Mouse (Mus musculus): ENCODE data around the gene Tcf23. TPM values are rescaled to one million over a fixed set of nuclear protein-coding genes. Genes with fewer than 3 reads are reported as not detected.
"Not testable (repeated sequence)": the region's sequence is repeated elsewhere in the genome, so short reads cannot be mapped to it uniquely, and the experiment has no call there.

Tcf23 gene
- polyA plus RNA-seq, 1 experiment from 2014 or later: 0.18 TPM

DNA sequence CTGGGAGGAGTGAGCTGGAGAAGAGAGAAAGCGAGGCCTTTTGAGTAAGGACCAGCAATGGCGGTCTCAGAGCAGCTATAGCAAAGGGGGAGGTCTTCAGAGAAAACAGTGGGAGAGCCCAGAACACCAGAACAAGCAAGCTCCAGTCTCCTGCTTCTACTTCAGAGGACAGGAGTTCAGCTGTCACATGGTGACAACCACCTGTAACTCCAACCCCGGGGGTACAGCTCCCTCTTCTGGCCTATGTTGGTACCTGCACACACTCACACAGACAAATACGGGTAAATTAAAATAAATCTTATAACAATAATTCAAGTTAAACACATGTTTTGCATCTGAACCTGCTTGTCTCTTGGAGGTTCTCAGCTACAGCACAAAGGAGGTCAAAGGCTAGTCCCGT is 29.8 kb downstream of the Tcf23 start:
- Histone ChIP-seq H3K9ac (no peak overlapping the region), H3K4me3 (no peak overlapping the region), H3K27ac (ENCODE audit: poor library complexity, severe bottlenecking) (no peak overlapping the region), H3K4me2 (no peak overlapping the region), H3K9me3 (replicated peaks) (0 out of 2 replicates have a peak, but pooled peaks cover 2% of the 10 kb centered on the region), H3K27me3 (replicated peaks) (no peaks in the 10 kb centered on the region), H3K4me1 (replicated peaks) (peaks cover 16% of the 10 kb centered on the region), H3K36me3 (no peaks in the 10 kb centered on the region)
- WGBS: 31% methylated on average over 5 of the region's 5 CpGs
- no peak for ATAC-seq (ENCODE audit: insufficient number of reproducible peaks, low FRiP score)

- Histone ChIP-seq H3K9me3 (replicated peaks) (0 out of 2 replicates have a peak, but pooled peaks cover 2% of the 10 kb centered on the region), H3K36me3 (no peaks in the 10 kb centered on the region), H3K27me3 (replicated peaks) (no peaks in the 10 kb centered on the region), H3K4me3 (no peak overlapping the region), H3K27ac (ENCODE audit: poor library complexity, severe bottlenecking) (no peak overlapping the region), H3K4me1 (replicated peaks) (peaks cover 16% of the 10 kb centered on the region), H3K4me2 (no peak overlapping the region), H3K9ac (no peak overlapping the region)
- 80% methylated on average over 5 of the region's 5 CpGs for WGBS
- no peak for ATAC-seq (ENCODE audit: insufficient number of reproducible peaks, low FRiP score)
Measured at GRCm38 (mm10) chr5:30999324-30999723, 30.9 kb downstream of the Tcf23 start.

DNA sequence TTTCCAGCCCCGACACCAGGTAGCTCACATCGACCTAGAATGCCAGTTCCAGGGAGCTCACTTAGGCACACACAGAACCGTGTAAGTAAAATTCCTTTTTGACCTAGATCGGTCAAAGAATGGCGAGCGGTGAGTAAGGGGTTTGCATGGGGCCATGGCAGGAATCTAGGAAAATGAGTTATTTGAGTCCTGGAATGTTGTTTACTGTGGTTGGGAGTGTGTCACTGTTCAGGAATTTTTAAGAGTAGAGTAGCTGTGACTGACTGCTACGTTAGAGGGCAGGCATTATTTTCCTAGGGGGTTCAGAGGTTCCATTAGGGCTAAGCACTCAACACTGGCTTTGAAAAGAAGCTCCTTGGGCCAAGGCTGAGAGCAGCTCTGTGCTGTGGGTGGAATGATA is 31.7 kb downstream of the Tcf23 start:
- Histone ChIP-seq H3K9ac (no peak overlapping the region), H3K4me3 (no peak overlapping the region), H3K27me3 (replicated peaks) (no peaks in the 10 kb centered on the region), H3K36me3 (no peaks in the 10 kb centered on the region), H3K4me1 (replicated peaks) (peaks cover 13% of the 10 kb centered on the region), H3K4me2 (no peak overlapping the region), H3K27ac (ENCODE audit: poor library complexity, severe bottlenecking) (no peak overlapping the region), H3K9me3 (replicated peaks) (0 out of 2 replicates have a peak, but pooled peaks cover 2% of the 10 kb centered on the region)
- 55% methylated on average over 7 of the region's 7 CpGs for WGBS
- ATAC-seq (ENCODE audit: insufficient number of reproducible peaks, low FRiP score): no peak

- 84% methylated on average over 2 of the region's 2 CpGs for WGBS
- no peak overlapping the region for H3K9ac ChIP-seq
- H3K4me1 ChIP-seq (replicated peaks): 0 out of 2 replicates have a peak, but pooled peaks cover 8% of the 10 kb centered on the region
- H3K27ac ChIP-seq (ENCODE audit: poor library complexity, severe bottlenecking): no peak overlapping the region
- H3K27me3 ChIP-seq (replicated peaks): no peaks in the 10 kb centered on the region
- no peaks in the 10 kb centered on the region for H3K36me3 ChIP-seq
- ATAC-seq (ENCODE audit: insufficient number of reproducible peaks, low FRiP score): no peak
- 0 out of 2 replicates have a peak, but pooled peaks cover 2% of the 10 kb centered on the region for H3K9me3 ChIP-seq (replicated peaks)
- no peak overlapping the region for H3K4me2 ChIP-seq
- H3K4me3 ChIP-seq: no peak overlapping the region
Measured at GRCm38 (mm10) chr5:31000993-31001392, 32.5 kb downstream of the Tcf23 start.

GRCm38 (mm10) chr5:31001560-31001959 is 33.1 kb downstream of the Tcf23 start:
- H3K27me3 ChIP-seq (replicated peaks): no peaks in the 10 kb centered on the region
- H3K9ac ChIP-seq: no peak overlapping the region
- WGBS: 76% methylated on average over 4 of the region's 4 CpGs
- no peaks in the 10 kb centered on the region for H3K36me3 ChIP-seq
- H3K27ac ChIP-seq (ENCODE audit: poor library complexity, severe bottlenecking): no peak overlapping the region
- no peak overlapping the region for H3K4me2 ChIP-seq
- no peak overlapping the region for H3K4me3 ChIP-seq
- H3K9me3 ChIP-seq (replicated peaks): 0 out of 2 replicates have a peak, but pooled peaks cover 2% of the 10 kb centered on the region
- no peak for ATAC-seq (ENCODE audit: insufficient number of reproducible peaks, low FRiP score)
- H3K4me1 ChIP-seq (replicated peaks): 0 out of 2 replicates have a peak, but pooled peaks cover 8% of the 10 kb centered on the region

- Histone ChIP-seq H3K4me2 (no peak overlapping the region), H3K36me3 (no peaks in the 10 kb centered on the region), H3K9ac (no peak overlapping the region), H3K4me3 (no peak overlapping the region), H3K27ac (ENCODE audit: poor library complexity, severe bottlenecking) (no peak overlapping the region), H3K9me3 (replicated peaks) (0 out of 2 replicates have a peak, but pooled peaks cover 2% of the 10 kb centered on the region), H3K4me1 (replicated peaks) (0 out of 2 replicates have a peak, but pooled peaks cover 8% of the 10 kb centered on the region), H3K27me3 (replicated peaks) (no peaks in the 10 kb centered on the region)
- ATAC-seq (ENCODE audit: insufficient number of reproducible peaks, low FRiP score): peak; percentile 57; the same call in 1 of the 2 replicates
- 3% methylated on average over 5 of the region's 5 CpGs for WGBS
Measured at GRCm38 (mm10) chr5:31004184-31004583, 35.7 kb downstream of the Tcf23 start.

DNA sequence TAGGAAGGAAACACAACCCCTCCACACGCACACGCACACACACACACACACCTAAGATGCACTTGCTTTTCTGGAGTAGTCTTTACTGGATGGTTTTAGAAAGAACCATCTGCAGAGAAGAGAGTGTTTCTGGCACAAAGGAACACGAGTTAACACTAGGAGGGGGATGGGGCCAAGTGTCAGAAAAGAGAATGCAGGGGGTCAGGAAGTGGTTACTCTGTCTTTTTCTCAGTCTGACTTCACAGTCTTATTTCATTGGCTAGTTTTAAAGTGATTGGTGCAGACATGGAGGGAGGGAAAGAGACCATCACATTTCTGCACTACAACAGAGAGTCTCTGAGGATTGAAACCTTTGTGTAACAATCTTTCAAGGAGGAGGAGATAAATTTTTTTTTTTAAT is 44.3 kb downstream of the Tcf23 start:
- Histone ChIP-seq H3K9ac (no peak overlapping the region), H3K27ac (ENCODE audit: poor library complexity, severe bottlenecking) (no peak overlapping the region), H3K4me1 (replicated peaks) (peaks cover 12% of the 10 kb centered on the region), H3K27me3 (replicated peaks) (no peaks in the 10 kb centered on the region), H3K9me3 (replicated peaks) (no peaks in the 10 kb centered on the region), H3K4me2 (no peak overlapping the region), H3K36me3 (no peaks in the 10 kb centered on the region), H3K4me3 (no peak overlapping the region)
- ATAC-seq (ENCODE audit: insufficient number of reproducible peaks, low FRiP score): no peak
- WGBS: 65% methylated on average over 3 of the region's 3 CpGs

- ATAC-seq (ENCODE audit: insufficient number of reproducible peaks, low FRiP score): 0 out of 2 replicates have a peak, but pooled peaks have one; percentile 36
- WGBS: 10% methylated on average over 2 of the region's 2 CpGs
- no peak overlapping the region for H3K4me2 ChIP-seq
- no peak overlapping the region for H3K9ac ChIP-seq
- no peaks in the 10 kb centered on the region for H3K36me3 ChIP-seq
- H3K9me3 ChIP-seq (replicated peaks): no peaks in the 10 kb centered on the region; the same call in 1 of the 2 replicates
- H3K4me1 ChIP-seq (replicated peaks): peaks cover 12% of the 10 kb centered on the region
- H3K27me3 ChIP-seq (replicated peaks): no peaks in the 10 kb centered on the region
- H3K27ac ChIP-seq (ENCODE audit: poor library complexity, severe bottlenecking): peak overlapping the region; percentile 68
- no peak overlapping the region for H3K4me3 ChIP-seq
Measured at GRCm38 (mm10) chr5:31015913-31016312, 47.5 kb downstream of the Tcf23 start.

GRCm38 (mm10) chr5:31021790-31022189 is 53.3 kb downstream of the Tcf23 start:
- not testable (repeated sequence) for H3K9me3 ChIP-seq (replicated peaks); H3K4me1 ChIP-seq (replicated peaks); H3K4me3 ChIP-seq; H3K36me3 ChIP-seq; H3K27me3 ChIP-seq (replicated peaks); H3K4me2 ChIP-seq; ATAC-seq (ENCODE audit: insufficient number of reproducible peaks, low FRiP score); H3K9ac ChIP-seq; H3K27ac ChIP-seq (ENCODE audit: poor library complexity, severe bottlenecking)
- 84% methylated on average over 4 of the region's 5 CpGs for WGBS

DNA sequence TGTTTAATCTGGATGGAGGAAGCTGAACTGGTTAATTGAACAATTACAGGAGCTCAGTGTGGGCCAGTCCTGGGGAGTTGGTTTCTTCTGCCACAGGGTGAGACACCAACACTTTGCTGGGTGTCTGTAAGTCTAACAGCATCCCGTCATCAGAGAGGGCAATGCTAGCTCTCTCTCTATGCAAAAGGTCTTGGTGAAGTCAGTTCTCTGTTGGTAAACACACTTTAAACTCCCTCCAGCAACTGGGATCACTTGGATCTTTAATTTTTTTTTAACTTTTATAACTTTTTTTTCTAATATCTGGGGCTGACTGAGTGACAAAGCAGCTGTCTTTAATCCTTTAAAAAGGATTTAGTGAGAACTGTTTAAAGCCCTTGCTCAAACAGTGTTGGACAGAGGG is 54.2 kb downstream of the Tcf23 start:
- Histone ChIP-seq H3K4me3 (no peak overlapping the region), H3K4me1 (replicated peaks) (0 out of 2 replicates have a peak, but pooled peaks cover 3% of the 10 kb centered on the region), H3K27ac (ENCODE audit: poor library complexity, severe bottlenecking) (no peak overlapping the region), H3K9ac (no peak overlapping the region), H3K27me3 (replicated peaks) (no peaks in the 10 kb centered on the region), H3K36me3 (no peaks in the 10 kb centered on the region), H3K4me2 (no peak overlapping the region), H3K9me3 (replicated peaks) (no peaks in the 10 kb centered on the region; the same call in 1 of the 2 replicates)
- 50% methylated on average over 1 of the region's 1 CpGs for WGBS
- ATAC-seq (ENCODE audit: insufficient number of reproducible peaks, low FRiP score): no peak

DNA sequence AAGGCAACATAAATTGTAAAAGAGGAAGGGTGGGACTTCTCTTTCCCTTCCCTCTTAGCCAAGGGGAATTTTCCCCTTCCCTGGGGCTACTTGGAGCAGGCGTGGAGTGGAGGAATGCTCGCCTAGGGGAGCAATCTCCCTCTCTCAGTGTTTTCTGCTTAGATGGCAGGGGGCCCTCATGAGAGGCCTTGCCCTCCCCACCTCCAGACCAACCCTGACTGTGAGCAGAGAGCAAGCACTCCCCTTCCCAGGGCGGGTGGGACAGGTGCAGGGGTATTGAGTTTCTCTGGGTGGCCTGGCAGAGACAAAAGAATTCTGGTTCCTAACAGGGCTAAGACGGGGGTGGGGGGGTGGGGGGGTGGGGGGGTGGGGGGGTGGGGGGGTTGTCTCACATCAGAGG is 54.8 kb downstream of the Tcf23 start:
- Histone ChIP-seq H3K36me3 (no peaks in the 10 kb centered on the region), H3K9ac (no peak overlapping the region), H3K4me1 (replicated peaks) (0 out of 2 replicates have a peak, but pooled peaks cover 3% of the 10 kb centered on the region), H3K27ac (ENCODE audit: poor library complexity, severe bottlenecking) (no peak overlapping the region), H3K4me2 (no peak overlapping the region), H3K4me3 (no peak overlapping the region), H3K9me3 (replicated peaks) (no peaks in the 10 kb centered on the region; the same call in 1 of the 2 replicates), H3K27me3 (replicated peaks) (no peaks in the 10 kb centered on the region)
- ATAC-seq (ENCODE audit: insufficient number of reproducible peaks, low FRiP score): no peak
- WGBS: 20% methylated on average over 3 of the region's 4 CpGs

- no peaks in the 10 kb centered on the region for H3K9me3 ChIP-seq (replicated peaks)
- no peak overlapping the region for H3K4me2 ChIP-seq
- no peak overlapping the region for H3K4me3 ChIP-seq
- H3K9ac ChIP-seq: no peak overlapping the region
- no peak overlapping the region for H3K27ac ChIP-seq (ENCODE audit: poor library complexity, severe bottlenecking)
- H3K4me1 ChIP-seq (replicated peaks): 0 out of 2 replicates have a peak, but pooled peaks cover 3% of the 10 kb centered on the region
- ATAC-seq (ENCODE audit: insufficient number of reproducible peaks, low FRiP score): no peak
- no peaks in the 10 kb centered on the region for H3K27me3 ChIP-seq (replicated peaks)
- H3K36me3 ChIP-seq: no peaks in the 10 kb centered on the region
Measured at GRCm38 (mm10) chr5:31024641-31025040, 56.2 kb downstream of the Tcf23 start.

All from heart, embryonic 12.5 days (tissue).